Mouse (Mus musculus) erythroblast, embryonic 14.5 days (primary cell): ENCODE measurements around the gene Hdgfl3.

Source experiments
- GATA1 ChIP-seq: IDR thresholded peaks from 2 replicates; pipeline ENCODE4 v1.6.1; 2012; ENCODE audit warnings: low read length, inconsistent platforms, mixed read lengths
- TAL1 ChIP-seq: IDR thresholded peaks from 3 replicates; pipeline ENCODE4 v1.6.1; 2012; ENCODE audit warnings: low read length, inconsistent platforms, mixed read lengths

DNA sequence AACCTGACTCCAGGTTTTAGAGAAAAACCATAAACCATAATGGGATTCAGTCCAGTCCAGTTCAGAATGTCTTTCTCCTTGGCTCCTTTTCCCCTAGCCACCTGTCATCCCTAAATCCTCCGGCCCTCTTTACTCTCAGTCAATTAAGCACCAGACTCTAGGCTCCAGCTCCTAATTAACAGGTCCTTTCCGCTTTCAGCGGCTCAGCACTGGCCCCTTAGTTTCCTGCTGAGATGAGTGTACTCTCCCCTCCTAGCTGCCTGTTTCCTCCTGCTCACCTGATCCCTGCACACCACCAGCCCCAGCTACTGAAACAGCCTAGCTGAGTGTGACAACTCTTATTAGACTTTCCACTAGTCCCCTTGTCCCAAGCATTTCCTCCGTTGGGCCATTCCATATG lies 86.5 kb downstream of the Hdgfl3 start:
- TF ChIP-seq GATA1 (no peak), TAL1 (no peak)
